Mouse (Mus musculus): ENCODE data around the gene Ky. TPM values are rescaled to one million over a fixed set of nuclear protein-coding genes. Genes with fewer than 3 reads are reported as not detected.

The Ky gene
- total RNA-seq, 4 experiments from 2014 or later, result 1.7 to 5.1 (median 2.1) TPM

- DNase-seq (ENCODE audit: low spot score in 2 of 2), result no peak
Measured at GRCm38 (mm10) chr9:102502015-102502633, 3.4 kb upstream of the Ky start.

- no peak for DNase-seq (ENCODE audit: low spot score in 2 of 2)
Measured at GRCm38 (mm10) chr9:102504716-102505378, 703 bp upstream of the Ky start.

- DNase-seq (ENCODE audit: low spot score in 2 of 2), result no peak
Measured at GRCm38 (mm10) chr9:102508315-102508714, 2.8 kb downstream of the Ky start.

- no peak for DNase-seq (ENCODE audit: low spot score in 2 of 2)
Measured at GRCm38 (mm10) chr9:102511423-102511822, 5.9 kb downstream of the Ky start.

- DNase-seq (ENCODE audit: low spot score in 2 of 2), result no peak
Measured at GRCm38 (mm10) chr9:102513578-102513977, 8.0 kb downstream of the Ky start.

GRCm38 (mm10) chr9:102518443-102518842 lies 12.9 kb downstream of the Ky start:
- DNase-seq (ENCODE audit: low spot score in 2 of 2), result no peak

- DNase-seq (ENCODE audit: low spot score in 2 of 2), result no peak
Measured at GRCm38 (mm10) chr9:102521396-102521795, 15.8 kb downstream of the Ky start.

DNA sequence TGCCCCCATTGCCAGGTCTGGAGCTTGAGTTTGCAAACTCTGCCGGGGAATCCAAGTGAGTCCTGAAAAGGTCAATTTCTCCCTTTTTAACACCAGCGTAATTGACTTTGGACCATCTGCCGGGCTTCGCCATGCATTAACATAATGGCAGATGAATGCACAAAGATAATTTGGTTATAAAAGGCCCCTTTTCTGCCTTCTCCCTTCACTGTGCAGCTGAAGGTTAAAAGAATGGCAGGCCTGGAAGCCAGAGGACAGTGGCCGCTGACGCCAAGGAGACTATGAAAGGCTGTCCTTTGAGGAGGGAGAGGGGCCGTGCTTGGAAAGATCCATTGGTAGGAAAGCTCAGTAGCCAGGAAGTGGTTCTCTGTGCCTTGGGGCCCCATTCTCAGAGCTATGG lies 22.6 kb downstream of the Ky start:
- DNase-seq (ENCODE audit: low spot score in 2 of 2), result no peak

DNA sequence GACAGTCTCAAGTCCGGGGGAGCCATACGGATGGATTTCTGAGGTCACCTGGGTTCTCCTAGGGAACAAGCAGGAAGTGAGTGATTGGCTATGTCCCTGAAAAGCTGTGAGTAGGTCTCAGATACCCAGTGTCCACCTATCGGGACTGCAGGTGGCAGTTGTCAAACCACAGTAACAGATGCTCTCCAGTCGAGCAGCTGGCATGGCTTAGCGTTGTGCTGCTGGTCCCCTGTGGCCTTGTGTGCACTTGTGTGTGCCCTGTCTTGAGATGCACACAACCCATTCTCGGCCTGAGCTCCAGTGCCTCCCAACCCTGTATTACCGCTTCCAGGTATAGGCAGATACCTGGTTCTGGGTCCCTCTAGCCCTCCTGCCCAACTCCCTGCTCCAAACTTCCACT lies 23.0 kb downstream of the Ky start:
- DNase-seq (ENCODE audit: low spot score in 2 of 2), result no peak

- no peak for DNase-seq (ENCODE audit: low spot score in 2 of 2)
Measured at GRCm38 (mm10) chr9:102529008-102529407, 23.5 kb downstream of the Ky start.

GRCm38 (mm10) chr9:102531051-102531892 lies 25.7 kb downstream of the Ky start:
- no peak for DNase-seq (ENCODE audit: low spot score in 2 of 2)

DNA sequence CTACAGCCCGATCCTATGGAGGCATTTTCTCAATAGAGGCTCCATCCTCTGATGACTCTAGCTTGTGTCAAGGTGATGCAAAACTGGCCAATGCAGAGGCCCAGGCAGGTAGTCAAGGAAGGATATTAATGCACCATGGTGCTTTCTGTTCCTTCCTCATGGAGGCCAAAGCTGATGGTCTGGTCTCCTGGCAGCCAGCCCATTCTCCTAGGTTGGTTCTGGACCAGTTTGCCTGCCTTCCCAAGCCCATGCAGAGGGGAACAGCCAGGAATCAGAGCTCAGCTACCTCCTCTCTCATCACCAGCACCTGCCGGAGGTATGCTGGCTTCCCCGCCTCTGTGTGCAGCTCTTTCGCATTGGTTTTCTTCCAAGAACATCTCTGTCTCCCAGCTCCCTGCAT lies 31.4 kb downstream of the Ky start:
- no peak for DNase-seq (ENCODE audit: low spot score in 2 of 2)

DNA sequence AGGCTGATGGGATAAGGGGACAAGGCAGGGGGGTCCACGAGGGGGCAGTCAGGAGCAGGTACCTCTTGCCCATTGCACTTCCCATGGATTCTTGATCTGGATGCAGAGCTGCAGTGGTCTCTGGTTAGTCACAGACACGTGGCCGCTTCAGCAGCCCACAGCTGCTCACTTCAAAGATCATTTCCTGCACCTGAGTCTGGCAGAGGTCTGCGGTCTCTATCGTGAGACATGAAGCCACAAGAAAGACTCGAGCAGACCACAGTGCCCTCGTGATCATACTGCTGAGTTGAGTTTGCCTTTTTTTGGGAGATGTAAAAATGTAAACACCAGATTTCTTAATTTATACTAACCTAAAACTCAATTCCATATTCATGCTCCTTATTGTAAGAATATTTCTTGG lies 34.1 kb downstream of the Ky start:
- no peak for DNase-seq (ENCODE audit: low spot score in 2 of 2)

GRCm38 (mm10) chr9:102541666-102542065 lies 36.1 kb downstream of the Ky start:
- no peak for DNase-seq (ENCODE audit: low spot score in 2 of 2)

GRCm38 (mm10) chr9:102542540-102542939 lies 37.0 kb downstream of the Ky start:
- no peak for DNase-seq (ENCODE audit: low spot score in 2 of 2)

- no peak for DNase-seq (ENCODE audit: low spot score in 2 of 2)
Measured at GRCm38 (mm10) chr9:102543761-102544115, 38.2 kb downstream of the Ky start.

GRCm38 (mm10) chr9:102544116-102544772 lies 38.7 kb downstream of the Ky start:
- no peak for DNase-seq (ENCODE audit: low spot score in 2 of 2)

GRCm38 (mm10) chr9:102544773-102545366 lies 39.3 kb downstream of the Ky start:
- DNase-seq (ENCODE audit: low spot score in 2 of 2), result peak; percentile 43 to 66

- DNase-seq (ENCODE audit: low spot score in 2 of 2), result no peak
Measured at GRCm38 (mm10) chr9:102545406-102546255, 40.1 kb downstream of the Ky start.

- no peak for DNase-seq (ENCODE audit: low spot score in 2 of 2)
Measured at GRCm38 (mm10) chr9:102546256-102547027, 40.9 kb downstream of the Ky start.

All from left cerebral cortex, adult 8-10 months (tissue).